In the genomic region with DNA sequence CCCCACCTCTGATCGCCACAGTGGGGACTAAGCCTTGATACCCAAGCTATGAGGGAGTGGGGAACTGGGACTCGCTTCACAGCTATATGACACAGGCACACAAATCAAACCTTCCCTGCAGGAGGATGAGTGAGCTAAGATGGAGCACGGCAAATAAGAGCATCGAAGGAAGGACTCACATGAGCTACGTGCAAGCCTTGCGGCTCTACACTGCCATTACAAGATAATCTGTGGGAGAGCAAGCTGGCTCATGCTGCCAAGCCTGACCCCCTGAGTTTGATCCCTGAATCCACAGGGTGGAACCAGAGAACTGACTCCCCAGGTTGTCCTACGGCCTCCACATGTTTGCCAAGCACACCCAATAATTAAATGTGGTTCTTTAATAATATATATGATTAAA, we compare ENCODE assay signal across 27 mouse cellular contexts.
DNase-seq lines count a peak whose midpoint lies in the region; ATAC-seq and TF ChIP-seq lines count a peak whose summit lies in the region.
"Had no signal": no experiment of that assay in that cellular context is flagged by ENCODE, and none has a peak within 500 bp of the region (broad histone marks: within the 10 kb centered on the region; RNA-seq: fewer than 3 reads in every experiment).

No protein-coding gene starts in this region.

- no peak for DNase-seq in neural tube, embryonic 10.5 days (ENCODE audit: extremely low spot score, low spot score)
- peak; percentile 25 for DNase-seq in MN1 (ENCODE audit: low spot score)
- DNase-seq in ZHBTc4 (ENCODE audit: low read depth, low spot score) = peak; percentile 52
- DNase-seq in lung, postnatal 25 days (ENCODE audit: low spot score) = no peak
- DNase-seq in midbrain, postnatal 0 days (ENCODE audit: low spot score) = no peak
- DNase-seq: adrenal gland, adult 2 months; adrenal gland, postnatal 10 days; adrenal gland, postnatal 25 days; B cell, adult 2 months; cerebellum, adult 11 months; cerebellum, adult 18-20 months; cerebellum, adult 8-10 months; cerebellum, adult 9-11 months; cerebellum, postnatal 14 days; cerebellum, postnatal 36 days; embryo, embryonic 11 days had no signal

- H3K9me3 ChIP-seq in neural tube, embryonic 14.5 days (ENCODE audit: control insufficient read depth, low read length) = no peaks in the 10 kb centered on the region
- H3K9me3 ChIP-seq in midbrain, postnatal 0 days (ENCODE audit: low read length) = no peaks in the 10 kb centered on the region
- H3K9me3 ChIP-seq: embryonic facial prominence, embryonic 13.5 days; embryonic facial prominence, embryonic 15.5 days; forebrain, embryonic 10.5 days; forebrain, embryonic 12.5 days; G1E had no signal

- H3K9ac ChIP-seq in neural tube, embryonic 14.5 days (replicated peaks; ENCODE audit: low read depth, low read length) = no peak overlapping the region
- no peak overlapping the region for H3K9ac ChIP-seq in midbrain, postnatal 0 days (replicated peaks; ENCODE audit: low read length, poor library complexity, severe bottlenecking)
- H3K9ac ChIP-seq: embryonic facial prominence, embryonic 13.5 days; embryonic facial prominence, embryonic 15.5 days; forebrain, embryonic 12.5 days had no signal

- H3K4me3 ChIP-seq in neural tube, embryonic 14.5 days (ENCODE audit: low read depth, low read length) = no peak overlapping the region
- H3K4me3 ChIP-seq in midbrain, postnatal 0 days (ENCODE audit: low read depth, low read length) = no peak overlapping the region
- H3K4me3 ChIP-seq: embryonic facial prominence, embryonic 13.5 days; embryonic facial prominence, embryonic 15.5 days; erythroblast, embryonic 14.5 days; forebrain, embryonic 10.5 days; forebrain, embryonic 12.5 days had no signal

- H3K27ac ChIP-seq in neural tube, embryonic 14.5 days (ENCODE audit: low read depth, low read length) = no peak overlapping the region
- no peak overlapping the region for H3K27ac ChIP-seq in midbrain, postnatal 0 days (ENCODE audit: low read depth, low read length)
- H3K27ac ChIP-seq: embryonic facial prominence, embryonic 13.5 days; embryonic facial prominence, embryonic 15.5 days; forebrain, embryonic 10.5 days; forebrain, embryonic 12.5 days had no signal

- no peaks in the 10 kb centered on the region for H3K36me3 ChIP-seq in neural tube, embryonic 14.5 days (ENCODE audit: control insufficient read depth, insufficient read depth, low read length)
- no peaks in the 10 kb centered on the region for H3K36me3 ChIP-seq in midbrain, postnatal 0 days (ENCODE audit: insufficient read depth, low read length)
- H3K36me3 ChIP-seq: embryonic facial prominence, embryonic 13.5 days; embryonic facial prominence, embryonic 15.5 days; forebrain, embryonic 10.5 days; forebrain, embryonic 12.5 days; G1E had no signal

- H3K27me3 ChIP-seq in neural tube, embryonic 14.5 days (ENCODE audit: control insufficient read depth, insufficient read depth, low read length) = no peaks in the 10 kb centered on the region
- no peaks in the 10 kb centered on the region for H3K27me3 ChIP-seq in midbrain, postnatal 0 days (ENCODE audit: insufficient read depth, low read length)
- H3K27me3 ChIP-seq: CH12.LX; embryonic facial prominence, embryonic 13.5 days; embryonic facial prominence, embryonic 15.5 days; forebrain, embryonic 12.5 days had no signal

- H3K4me2 ChIP-seq in neural tube, embryonic 14.5 days (ENCODE audit: low read depth, low read length) = no peak overlapping the region
- H3K4me2 ChIP-seq in midbrain, postnatal 0 days (ENCODE audit: low read depth, low read length, poor library complexity, severe bottlenecking) = no peak overlapping the region
- H3K4me2 ChIP-seq: embryonic facial prominence, embryonic 13.5 days; embryonic facial prominence, embryonic 15.5 days; forebrain, embryonic 12.5 days had no signal

- H3K4me1 ChIP-seq in neural tube, embryonic 14.5 days (ENCODE audit: control insufficient read depth, insufficient read depth, low read length) = no peaks in the 10 kb centered on the region
- H3K4me1 ChIP-seq in midbrain, postnatal 0 days (ENCODE audit: insufficient read depth, low read length) = no peaks in the 10 kb centered on the region
- H3K4me1 ChIP-seq: embryonic facial prominence, embryonic 13.5 days; embryonic facial prominence, embryonic 15.5 days had no signal

- ATAC-seq in neural tube, embryonic 14.5 days (ENCODE audit: low read depth) = peak; percentile 45; the same call in 1 of the 2 replicates
- ATAC-seq in midbrain, postnatal 0 days (ENCODE audit: low FRiP score) = no peak
- ATAC-seq: CD4-positive, CD25-positive, alpha-beta regulatory T cell, adult 4 months; forebrain, embryonic 14.5 days; forebrain, embryonic 16.5 days had no signal

- no peak for TF ChIP-seq CTCF in midbrain, postnatal 0 days (IDR thresholded peaks at IDR 0.05)

- WGBS in neural tube, embryonic 14.5 days = 79% methylated on average over 7 of the region's 7 CpGs
- 81% methylated on average over 7 of the region's 7 CpGs for WGBS in midbrain, postnatal 0 days

Comparison
In these comparisons a context has a peak if more than half of its experiments do, and no peak if none do; other contexts are left out.
1. DNase-seq: peak in MN1 (single experiment) and ZHBTc4 (single experiment); none in neural tube, embryonic 10.5 days (single experiment), lung, postnatal 25 days (single experiment) and midbrain, postnatal 0 days (single experiment).